Mouse (Mus musculus): Measurements from ENCODE around the gene Itgam.
A peak's percentile ranks its signal among the peaks of the same experiment; 100 is the strongest.

GRCm38 (mm10) chr7:128022974-128023373, 39.5 kb upstream of the Itgam start:
- TF ChIP-seq POLR2A (IDR thresholded peaks at IDR 0.05; ENCODE audit: low read depth, low read length) = no peak
- peak; percentile 53; the same call in 1 of the 2 replicates for TF ChIP-seq CTCF (IDR thresholded peaks at IDR 0.05; ENCODE audit: extremely low read depth, insufficient read length, insufficient replicate concordance, low read depth, low read length)

Data from small intestine, adult 2 months (tissue).